Mouse (Mus musculus) urinary bladder, postnatal 14 days (tissue): Measurements from ENCODE around the gene Nav1.

ENCODE experiments used
- DNase-seq: peaks from one replicate; pipeline ENCODE4 v3.0.0; 2021; ENCODE audit warnings: low spot score

The Nav1 gene

DNA sequence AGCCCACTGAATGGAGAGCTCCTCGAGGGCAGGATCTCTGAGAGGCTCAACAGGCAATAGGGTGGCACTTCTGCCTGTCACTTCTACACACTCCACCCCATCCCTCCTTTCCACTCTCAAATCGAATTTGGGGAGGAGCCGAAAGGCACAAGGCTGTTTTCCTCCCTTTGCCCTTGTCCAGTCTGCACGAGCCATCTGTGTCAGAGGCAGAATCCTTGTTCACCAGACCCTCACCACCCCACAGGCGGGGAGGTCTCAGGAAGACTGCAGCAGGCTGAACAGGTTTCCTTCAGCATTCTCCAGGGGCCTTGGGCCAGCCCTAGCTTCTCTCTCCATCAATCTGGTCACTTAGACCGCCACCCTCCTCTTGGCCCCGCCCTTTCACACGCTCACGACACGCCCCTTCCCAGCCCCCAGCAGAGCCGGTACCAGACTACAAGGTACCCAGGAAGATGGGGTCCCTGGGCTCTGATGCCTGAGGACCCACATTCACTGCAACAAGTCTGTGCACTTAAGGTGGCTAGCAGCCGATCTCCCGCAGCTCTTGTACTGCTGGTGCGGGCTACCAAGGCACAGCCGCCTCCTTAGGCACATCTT is 23.9 kb downstream of the Nav1 start:
- no peak for DNase-seq

DNA sequence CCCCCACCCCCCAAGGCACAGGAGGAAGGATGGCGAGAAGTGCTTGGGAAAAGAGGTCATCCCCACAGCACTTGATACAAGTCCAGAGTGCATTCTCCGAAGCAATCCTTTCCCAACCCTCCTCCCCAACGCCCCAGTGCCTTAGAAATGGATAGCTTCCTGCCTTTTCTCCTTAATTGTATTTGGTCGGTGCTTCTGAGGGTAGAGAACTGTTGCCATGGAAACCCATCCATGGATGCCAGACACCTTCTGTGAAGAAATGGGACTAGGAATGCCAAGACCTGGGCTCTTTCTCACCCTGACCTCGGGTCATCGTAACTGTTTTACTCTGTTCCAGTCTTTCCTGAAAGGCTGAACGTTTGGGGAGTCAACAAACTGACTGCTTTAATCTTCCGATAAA is 26.1 kb downstream of the Nav1 start:
- DNase-seq = no peak

DNA sequence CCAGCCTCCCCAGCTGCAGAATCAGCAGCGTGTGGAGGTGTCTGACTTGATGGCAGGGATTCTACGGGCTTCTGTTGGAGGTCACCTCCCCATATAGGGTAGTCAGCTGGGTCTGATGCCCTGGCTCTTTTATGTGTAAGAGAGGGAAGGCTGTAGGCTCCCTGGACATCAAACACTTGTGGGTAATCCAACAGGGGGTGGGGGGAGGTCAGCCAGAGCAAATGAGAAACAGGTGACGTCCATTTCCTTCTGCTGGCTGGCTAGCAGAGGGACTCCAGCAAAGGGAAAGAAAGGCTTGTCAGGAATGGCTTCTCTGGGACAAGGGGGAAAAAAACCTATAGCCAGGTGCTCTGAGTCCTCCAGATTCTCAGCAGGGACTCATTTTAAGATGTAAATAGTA is 28.0 kb downstream of the Nav1 start:
- DNase-seq = no peak

DNA sequence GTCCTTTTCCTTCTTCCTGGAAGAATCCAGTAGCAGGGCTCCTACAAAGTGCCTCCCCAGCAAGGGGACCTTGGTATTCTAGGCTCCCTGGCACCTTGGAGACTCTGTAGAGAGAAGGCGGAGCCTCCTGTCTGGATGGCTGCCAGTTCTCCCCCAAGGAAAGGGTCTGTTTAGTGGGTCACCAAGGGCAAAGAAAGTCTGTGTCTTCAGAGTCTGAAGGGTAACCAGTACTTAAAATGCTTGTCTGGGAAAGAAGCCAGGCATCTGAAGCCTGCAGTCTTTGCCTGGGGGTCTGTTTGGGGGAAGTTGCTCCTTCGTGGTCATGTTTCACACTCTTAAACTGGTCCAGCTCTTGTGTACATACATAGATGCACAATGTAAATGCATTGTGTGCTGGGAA is 29.3 kb downstream of the Nav1 start:
- DNase-seq = no peak

DNA sequence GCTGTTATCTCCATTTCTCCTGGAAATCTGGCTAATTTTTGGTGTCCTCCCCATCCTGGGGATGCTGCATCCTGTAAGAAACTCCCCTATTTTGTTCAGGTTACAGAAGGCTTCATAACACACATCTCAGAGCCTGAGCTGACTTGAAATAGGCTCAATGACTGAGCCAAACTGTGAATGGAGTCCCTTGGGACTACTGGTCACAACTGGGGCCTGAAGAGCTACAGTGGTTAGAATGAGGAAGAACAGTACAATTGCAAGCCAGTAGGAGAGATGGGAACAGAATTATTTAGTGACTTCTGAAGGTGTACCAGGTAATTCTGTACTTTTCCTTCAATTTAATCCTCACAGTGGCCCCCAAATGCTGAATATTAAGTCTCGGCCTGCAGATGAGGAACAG is 31.7 kb downstream of the Nav1 start:
- DNase-seq = no peak

DNA sequence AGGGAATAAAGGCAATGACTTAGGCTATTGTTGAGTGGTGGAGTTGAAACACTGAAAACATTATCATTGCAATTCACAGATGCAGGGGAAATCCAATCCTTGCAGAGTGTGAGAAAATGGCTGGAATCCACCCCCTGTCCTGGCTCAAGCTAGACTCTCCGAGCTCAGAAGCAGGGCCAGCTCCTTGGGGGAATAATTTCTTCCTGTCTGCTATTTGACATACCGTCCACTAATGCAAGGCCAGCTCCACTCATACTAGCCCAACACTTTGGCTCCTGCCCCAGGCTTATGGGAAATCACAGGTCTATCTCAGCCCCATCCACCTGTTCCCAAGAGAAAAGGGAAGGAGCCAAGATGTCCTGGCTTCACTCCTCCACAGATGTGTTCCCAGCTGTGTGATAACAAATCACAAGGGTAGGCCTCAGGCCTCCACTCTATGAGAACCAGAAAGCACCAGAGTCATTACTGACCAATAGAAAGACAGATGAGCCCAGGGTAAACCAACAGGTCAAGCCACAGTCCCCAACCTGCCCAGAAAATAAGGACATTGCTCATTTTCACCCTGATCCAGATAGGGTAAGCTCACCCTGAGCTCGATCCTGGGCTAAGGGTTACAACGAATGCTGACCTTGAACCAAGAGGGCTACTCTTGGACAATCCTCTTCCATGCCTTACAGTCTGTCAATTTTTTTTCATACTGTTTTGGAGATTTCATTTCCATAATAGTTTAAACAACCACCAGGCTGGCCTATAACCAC is 32.5 kb downstream of the Nav1 start:
- DNase-seq = no peak

DNA sequence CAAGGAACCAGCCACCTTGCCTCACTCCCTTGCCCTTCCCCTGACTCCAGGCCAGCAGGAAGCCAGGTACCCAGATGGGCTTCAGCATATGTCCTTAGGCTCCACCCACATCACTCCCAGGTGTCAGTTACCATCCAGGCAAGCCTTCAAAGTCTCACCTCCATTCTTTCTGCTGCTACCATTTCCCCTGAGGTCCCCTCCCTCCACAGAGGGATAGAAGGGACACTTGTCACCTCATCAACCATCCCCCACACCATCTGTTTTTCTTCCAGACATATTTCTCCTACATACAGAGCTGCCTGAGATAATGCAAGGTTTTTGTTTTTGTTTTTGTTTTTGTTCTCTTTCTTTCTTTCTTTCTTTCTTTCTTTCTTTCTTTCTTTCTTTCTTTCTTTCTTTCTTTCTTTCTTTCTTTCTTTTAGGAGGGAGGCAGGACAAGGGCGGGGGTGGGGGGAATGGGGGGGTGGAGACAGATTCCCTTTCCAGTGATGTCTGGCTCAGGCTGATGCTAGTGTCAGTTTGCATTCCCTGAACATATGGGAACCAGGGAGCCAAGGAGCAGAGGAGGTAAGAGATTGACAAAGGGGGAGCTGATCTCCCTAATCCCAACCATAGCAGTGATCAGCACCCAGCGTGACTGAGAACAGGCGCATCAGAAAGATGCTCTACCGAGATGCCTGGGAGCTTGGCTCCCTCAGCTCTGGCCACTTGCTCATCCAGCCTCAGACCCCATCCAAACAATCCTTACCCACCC is 34.8 kb downstream of the Nav1 start:
- DNase-seq = no peak

DNA sequence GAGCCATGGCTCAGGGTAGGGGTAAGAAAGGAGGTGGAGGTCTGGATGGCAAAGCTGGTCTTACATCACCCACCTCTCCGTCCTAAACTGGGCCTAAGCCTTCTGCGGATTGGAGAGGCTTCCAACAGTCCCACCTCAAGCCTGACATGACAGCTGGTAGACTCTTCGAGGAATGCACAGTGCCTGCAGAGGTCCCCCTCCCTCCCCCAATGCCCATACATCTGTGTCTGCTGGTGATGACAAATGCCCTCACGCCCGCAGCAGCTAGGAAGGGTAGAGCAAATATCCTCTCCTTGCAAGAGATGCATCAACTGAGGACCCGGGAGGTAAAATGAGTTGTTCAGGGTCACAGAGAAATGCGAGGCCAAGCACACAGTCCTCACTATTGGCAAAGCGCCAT is 39.0 kb downstream of the Nav1 start:
- DNase-seq = no peak

DNA sequence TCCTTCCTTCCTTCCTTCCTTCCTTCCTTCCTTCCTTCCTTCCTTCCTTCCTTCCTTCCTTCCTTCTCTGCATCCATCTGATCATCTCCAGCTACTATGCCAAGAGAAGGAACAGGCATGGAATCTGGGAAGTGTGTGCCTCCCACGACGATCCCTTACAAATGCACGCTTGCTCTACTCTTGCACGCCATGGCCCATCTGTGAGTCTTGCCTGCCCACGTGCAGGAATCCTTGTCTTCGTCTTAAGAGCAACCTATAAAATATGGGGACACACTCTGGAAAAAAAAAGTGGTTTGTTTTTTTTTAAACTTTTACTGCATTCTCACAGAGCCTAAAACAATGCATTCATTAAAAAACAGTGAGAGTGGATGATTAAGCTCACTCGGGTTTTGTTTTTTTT is 40.5 kb downstream of the Nav1 start:
- no peak for DNase-seq

DNA sequence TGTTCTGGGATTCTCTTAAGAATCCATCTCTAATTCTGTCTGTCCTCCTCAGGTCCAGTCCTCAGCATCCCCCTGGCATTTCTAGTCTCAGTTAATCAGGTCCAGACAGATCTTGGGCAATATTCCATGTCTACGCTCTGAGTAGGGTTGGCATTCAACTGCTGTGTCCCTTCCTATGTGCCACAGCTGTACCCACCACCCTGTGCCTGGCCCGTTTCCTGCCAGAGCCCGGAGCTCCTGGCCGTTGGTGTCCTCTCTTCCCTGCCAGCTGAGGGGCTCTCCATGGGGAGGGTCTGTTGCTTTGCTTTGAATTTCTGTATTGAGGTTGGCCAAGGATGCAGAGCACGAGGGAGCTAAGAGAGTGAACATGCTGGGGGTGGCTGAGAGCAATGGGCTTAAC is 41.3 kb downstream of the Nav1 start:
- DNase-seq = no peak

DNA sequence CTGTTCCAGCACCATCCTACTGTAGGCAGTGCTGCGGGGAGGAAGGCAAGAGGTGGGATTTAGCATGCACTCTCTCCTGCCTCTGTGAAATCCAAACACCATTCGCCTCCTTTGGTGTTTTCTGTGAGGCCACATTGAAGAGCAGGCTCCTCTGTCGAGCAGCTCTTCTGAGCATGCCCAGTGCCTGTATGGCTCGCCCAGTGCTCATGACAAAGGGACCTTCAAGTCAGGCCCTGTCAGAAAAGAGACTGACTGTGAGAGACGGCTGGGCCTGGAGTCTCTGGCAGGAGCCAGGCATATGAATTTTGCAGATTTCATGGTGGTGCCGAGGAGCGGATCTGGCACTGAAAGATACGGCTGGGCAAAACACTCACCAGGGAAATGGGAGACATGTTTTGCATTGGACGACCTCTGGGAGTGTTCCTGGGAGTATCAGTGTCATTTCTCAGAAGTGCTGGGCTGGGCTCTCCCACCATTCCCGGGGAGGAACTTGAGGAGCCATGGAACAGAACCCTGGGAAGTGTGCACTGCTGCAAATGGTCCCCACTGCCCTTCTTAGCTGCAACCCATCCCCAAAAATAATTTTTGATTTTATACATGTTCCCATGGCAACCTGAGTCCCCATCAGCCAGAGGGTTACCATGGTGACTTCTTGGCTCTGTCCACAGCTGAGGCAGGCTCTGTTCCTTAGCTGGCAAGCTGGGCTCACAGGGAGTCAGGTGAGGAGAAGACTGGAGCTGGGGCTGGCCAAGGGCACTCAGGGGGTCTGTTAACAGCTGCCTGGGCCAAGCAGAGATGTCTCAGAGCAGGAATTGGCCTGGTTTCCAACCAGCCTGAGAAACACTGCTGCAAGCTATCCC is 42.2 kb downstream of the Nav1 start:
- DNase-seq = no peak

DNA sequence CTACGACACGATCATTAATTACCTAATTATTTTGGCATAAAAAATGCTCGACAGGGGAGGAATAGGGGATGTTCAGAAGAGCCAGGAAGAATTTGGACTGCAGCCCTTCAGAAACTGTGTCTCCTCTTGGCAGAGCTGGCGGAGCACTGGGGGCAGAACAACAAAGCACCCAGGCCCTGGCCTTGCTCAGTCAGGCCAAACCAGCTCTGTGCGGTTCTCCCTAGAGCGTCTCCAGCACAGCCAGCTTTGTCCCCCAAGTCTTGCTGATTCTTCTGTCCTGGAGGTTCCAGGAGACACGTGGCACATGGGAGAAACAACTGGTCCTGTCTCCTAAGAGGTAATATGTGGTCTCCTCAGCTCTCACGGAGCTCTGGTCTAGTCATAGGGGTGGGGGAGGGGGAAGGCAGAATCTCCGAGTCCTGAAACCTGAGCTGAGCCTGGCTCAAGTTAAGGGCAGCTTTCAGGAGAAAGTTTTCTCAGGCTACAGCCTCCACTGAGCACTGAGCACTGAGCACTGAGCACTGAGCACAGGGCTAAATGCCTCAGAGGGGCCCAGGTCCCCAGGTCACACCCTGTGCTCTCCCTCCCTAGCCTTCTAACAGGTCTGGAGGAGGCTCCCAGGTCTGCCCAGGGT is 43.2 kb downstream of the Nav1 start:
- no peak for DNase-seq

DNA sequence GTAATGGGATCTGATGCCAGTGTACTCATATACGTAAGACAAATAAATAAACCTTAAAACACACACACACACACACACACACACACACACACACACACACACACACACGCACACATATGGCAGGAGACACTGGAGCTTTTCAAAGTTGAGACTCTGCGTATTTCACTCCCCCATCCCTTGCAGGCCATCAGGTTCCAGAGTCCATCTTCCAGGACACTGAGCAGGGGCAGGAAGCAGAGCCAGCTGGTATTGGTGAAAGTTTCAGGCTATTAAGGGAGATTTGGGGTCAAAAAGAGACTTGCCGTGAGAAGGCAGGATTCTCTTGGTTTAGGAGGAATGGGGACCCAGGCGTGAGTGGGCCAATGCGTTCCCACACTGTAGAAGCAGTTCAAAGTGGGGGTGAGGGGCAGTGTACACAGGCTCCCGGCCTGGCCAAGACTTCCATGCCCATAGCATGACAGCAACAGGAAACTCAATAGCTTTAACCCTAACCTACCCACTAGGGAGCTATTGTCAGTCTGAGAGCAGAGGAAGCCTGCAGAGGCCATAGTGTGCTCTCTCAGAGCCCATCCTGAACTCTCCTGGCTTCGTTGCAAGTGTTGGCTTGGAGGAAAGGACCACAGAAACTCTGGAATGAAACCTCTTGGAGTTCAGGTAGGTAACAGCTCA is 44.0 kb downstream of the Nav1 start:
- DNase-seq = no peak

DNA sequence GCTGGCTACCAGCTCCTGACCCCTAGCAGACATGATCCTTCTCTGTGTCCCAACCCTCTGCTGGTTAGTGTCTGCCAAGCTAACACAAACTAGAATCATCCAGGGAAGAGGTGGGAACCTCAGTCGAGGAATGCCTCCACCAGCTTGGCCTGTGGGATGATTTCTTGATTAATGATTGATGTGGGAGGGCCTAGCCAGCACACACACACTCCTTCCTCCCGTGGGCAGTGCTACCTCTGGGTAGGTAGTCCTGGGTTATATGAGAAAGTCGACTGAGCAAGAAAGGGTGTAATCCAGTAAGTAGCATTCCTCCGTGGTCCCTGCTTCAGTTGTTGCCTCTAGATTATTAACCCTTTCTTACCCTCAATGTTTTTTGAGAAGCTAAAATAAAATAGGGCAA is 45.0 kb downstream of the Nav1 start:
- no peak for DNase-seq

DNA sequence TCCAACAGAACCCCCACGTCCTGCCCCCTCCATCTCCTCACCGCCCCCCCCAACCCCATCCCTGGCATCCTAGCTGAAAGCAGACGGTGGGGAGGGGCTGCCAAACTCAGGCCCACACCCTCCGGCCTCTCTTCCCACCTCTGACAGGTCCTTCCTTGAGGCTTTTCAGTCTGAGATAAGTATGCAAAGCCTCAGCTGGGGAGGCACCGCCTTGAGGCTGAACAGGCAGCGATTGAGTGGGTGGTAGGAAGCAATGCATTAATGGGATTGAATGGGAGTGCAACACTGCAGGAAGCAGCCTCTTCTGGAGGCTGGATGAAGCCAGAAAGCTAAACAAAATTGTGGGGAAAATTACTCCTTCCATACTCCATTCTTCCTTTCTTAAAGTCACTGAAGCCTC is 45.8 kb downstream of the Nav1 start:
- DNase-seq = no peak

DNA sequence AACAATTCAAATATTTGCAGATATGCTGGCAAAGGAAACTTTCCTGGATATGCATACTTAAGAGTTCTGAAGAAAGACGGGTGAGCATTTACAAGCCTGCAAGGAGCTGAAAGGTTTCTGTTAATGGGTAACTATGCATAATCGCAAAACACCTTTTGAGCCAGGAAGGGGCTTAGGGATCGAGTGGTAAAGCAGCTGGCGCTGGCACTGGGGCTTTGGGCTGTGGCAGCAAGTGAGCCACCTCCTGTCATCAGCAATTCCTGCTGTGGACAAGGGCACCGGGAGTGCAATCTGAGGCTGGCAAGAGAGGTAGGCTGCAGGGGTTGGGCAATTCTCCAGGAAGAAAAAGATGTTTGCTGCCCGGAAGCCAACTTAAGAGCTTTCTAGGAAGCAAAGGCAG is 49.1 kb downstream of the Nav1 start:
- DNase-seq = no peak

DNA sequence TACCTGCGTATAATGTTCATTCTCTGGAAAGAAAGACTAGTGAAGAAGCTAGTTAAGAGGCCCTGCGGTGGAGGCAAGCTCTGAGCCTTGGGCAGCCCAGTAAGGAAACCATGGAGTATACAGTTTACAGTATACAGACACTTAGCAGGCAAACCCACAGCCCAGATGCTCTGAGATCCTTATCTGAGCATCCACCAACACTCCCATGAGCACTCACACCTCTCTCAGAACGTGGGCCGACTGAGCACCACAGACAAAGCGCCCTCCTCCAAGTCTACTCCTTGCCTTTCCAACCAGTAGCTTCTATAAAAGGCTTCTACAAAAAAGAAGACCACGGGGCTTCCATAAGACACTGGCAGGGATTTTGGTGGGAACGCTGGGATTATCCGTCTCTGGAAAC is 51.2 kb downstream of the Nav1 start:
- DNase-seq = no peak

DNA sequence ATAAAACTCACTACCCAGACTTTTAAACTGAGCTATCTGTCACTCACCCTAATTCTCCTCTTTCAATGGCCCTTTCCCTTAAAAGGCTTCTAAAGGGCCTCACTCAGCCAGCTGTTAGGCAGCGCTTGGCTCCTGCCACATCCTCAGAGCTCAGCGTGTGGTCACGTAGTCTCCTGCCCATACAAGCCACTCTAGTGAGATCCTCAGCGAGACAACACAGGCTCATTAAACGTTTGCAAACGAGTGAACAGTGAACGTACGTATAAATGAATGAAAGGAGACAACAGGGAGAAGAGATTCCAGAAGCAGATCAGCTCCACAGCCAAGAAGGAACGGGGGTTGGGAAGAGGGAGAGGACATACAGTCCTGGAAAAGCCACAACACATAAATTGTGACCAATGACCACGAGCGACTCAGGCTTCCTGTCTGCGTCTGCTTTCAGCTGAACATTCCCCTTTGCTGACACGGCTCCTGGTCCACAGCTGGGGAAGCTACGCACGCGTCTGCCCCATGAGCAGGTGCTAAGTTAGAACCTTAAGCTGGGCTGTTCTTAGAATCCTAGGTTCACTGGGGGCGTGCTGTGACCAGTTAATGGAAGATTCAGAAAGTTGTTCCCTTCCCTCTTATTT is 52.3 kb downstream of the Nav1 start:
- no peak for DNase-seq

DNA sequence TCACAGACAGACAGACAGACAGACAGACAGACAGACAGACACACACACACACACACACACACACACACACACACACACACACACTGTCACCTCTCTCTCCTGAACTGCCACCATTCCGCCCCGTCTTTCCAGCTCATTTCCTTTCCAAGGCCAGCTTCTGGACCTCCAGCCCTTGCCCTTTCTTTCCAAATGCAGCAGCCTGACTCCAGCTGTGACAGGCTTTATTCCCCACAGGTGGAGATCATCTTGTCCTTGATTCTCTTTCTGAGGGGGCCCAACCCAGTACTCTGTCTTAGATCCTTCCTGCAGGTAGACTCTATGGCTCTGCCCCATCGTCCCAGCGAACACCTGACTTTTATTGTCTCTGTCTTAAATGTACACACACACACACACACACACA is 53.5 kb downstream of the Nav1 start:
- no peak for DNase-seq

DNA sequence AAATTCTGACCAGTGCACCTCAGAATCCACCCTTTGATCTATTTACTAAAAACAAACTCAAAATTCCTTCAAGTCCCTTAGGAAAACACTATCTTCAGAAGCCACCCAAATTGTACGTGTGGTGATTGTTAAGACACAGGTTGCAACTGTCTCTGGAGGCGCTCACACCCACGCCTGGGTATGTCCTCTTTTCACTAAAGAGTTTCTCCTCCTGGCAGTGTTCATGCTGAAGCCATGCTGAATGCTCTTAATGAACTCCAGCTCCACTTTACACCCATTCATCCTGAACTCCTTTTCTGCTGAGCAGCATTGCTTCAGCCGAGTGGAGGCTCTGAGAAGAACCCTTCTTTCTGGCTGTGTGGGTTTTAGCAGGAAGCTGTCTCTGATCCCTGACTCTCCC is 53.9 kb downstream of the Nav1 start:
- no peak for DNase-seq

DNA sequence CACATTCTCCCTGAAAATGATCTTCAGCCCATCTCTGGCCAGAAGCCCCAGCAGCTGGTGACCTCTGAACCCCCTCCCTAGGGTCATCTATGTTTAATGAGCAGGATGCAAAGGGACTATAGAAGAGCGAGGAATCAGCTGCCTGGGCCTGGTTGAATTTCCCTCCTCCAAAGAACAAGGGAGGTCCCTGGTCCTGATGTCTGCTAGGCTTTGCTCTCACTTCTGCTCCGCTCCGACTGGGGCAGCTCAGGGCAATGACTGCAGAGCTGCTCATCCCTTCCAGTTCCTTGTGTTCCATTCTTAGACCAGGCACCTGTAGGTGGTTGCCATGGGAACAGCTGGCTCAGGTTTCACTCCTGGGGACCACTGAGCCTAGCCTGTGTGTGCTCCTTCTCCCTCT is 56.2 kb downstream of the Nav1 start:
- no peak for DNase-seq
